ENCODE assay signal across 8 mouse cellular contexts in genomic region chr10:84903742-84904141, GRCm38 (mm10). TPM values are rescaled to one million over a fixed set of nuclear protein-coding genes. Genes with fewer than 3 reads are reported as not detected.
DNase-seq lines count a peak whose midpoint lies in the region; ATAC-seq and TF ChIP-seq lines count a peak whose summit lies in the region.

No protein-coding gene starts in this region.

- H3K27me3 ChIP-seq in heart, embryonic 11.5 days (ENCODE audit: control insufficient read depth, insufficient read depth, low read length): no peaks in the 10 kb centered on the region
- H3K27me3 ChIP-seq in hindbrain, postnatal 0 days (ENCODE audit: insufficient read depth, low read length): no peaks in the 10 kb centered on the region
- no peaks in the 10 kb centered on the region for H3K27me3 ChIP-seq in megakaryocyte, embryonic 14.5 days (replicated peaks)

- no peak overlapping the region for H3K27ac ChIP-seq in heart, embryonic 11.5 days (ENCODE audit: low read depth, low read length)
- H3K27ac ChIP-seq in hindbrain, postnatal 0 days: peak overlapping the region; percentile 51; the same call in 1 of the 2 replicates

- H3K9ac ChIP-seq in heart, embryonic 11.5 days (ENCODE audit: low read depth, low read length): peak overlapping the region; percentile 28; the same call in 1 of the 2 replicates
- 0 out of 2 replicates have a peak overlapping the region, but pooled peaks have one; percentile 13 for H3K9ac ChIP-seq in hindbrain, postnatal 0 days (replicated peaks; ENCODE audit: low read length)

- no peak for ATAC-seq in heart, embryonic 11.5 days (replicated peaks; ENCODE audit: insufficient number of reproducible peaks, low FRiP score, low TSS enrichment)
- peak; percentile 66 for ATAC-seq in CD4-positive, CD25-positive, alpha-beta regulatory T cell, adult 4 months
- peak; percentile 64 for ATAC-seq in hindbrain, postnatal 0 days

- no peaks in the 10 kb centered on the region for H3K9me3 ChIP-seq in heart, embryonic 11.5 days (replicated peaks; ENCODE audit: control insufficient read depth, low read length)
- H3K9me3 ChIP-seq in hindbrain, postnatal 0 days (ENCODE audit: low read length): no peaks in the 10 kb centered on the region
- H3K9me3 ChIP-seq in megakaryocyte, embryonic 14.5 days: no peaks in the 10 kb centered on the region

- peaks cover 18% of the 10 kb centered on the region for H3K4me1 ChIP-seq in heart, embryonic 11.5 days (ENCODE audit: control insufficient read depth, insufficient read depth, low read length)
- H3K4me1 ChIP-seq in hindbrain, postnatal 0 days (ENCODE audit: insufficient read depth, low read length): peaks cover 23% of the 10 kb centered on the region
- H3K4me1 ChIP-seq in megakaryocyte, embryonic 14.5 days: peaks cover 85% of the 10 kb centered on the region

- DNase-seq in heart, postnatal 25 days (ENCODE audit: low spot score): no peak
- DNase-seq in embryo, embryonic 10.5 days (ENCODE audit: low spot score): peak; percentile 56
- peak; percentile 60 for DNase-seq in hindbrain, postnatal 0 days (ENCODE audit: low spot score)
- DNase-seq in thymus, postnatal 4 days: peak; percentile 57
- no peak for DNase-seq in urinary bladder, postnatal 25 days (ENCODE audit: low spot score)

- peak overlapping the region; percentile 50 for H3K4me2 ChIP-seq in heart, embryonic 11.5 days
- peak overlapping the region; percentile 37 for H3K4me2 ChIP-seq in hindbrain, postnatal 0 days (ENCODE audit: low read depth, low read length)

- intact Hi-C loops in heart, postnatal 25 days (cut with DNase I): no loop called here

- WGBS in heart, embryonic 11.5 days (ENCODE audit: insufficient replicate concordance): 1% methylated on average over 5 of the region's 5 CpGs
- 15% methylated on average over 5 of the region's 5 CpGs for WGBS in hindbrain, postnatal 0 days

- H3K4me3 ChIP-seq in heart, embryonic 11.5 days (ENCODE audit: low read depth, low read length): no peak overlapping the region
- no peak overlapping the region for H3K4me3 ChIP-seq in hindbrain, postnatal 0 days (ENCODE audit: low read length)
- peak overlapping the region; percentile 76 for H3K4me3 ChIP-seq in megakaryocyte, embryonic 14.5 days (replicated peaks)

- TF ChIP-seq CTCF in hindbrain, postnatal 0 days (IDR thresholded peaks at IDR 0.05; ENCODE audit: low read depth): no peak

- H3K36me3 ChIP-seq in heart, embryonic 11.5 days (ENCODE audit: control insufficient read depth, insufficient read depth, low read length): no peaks in the 10 kb centered on the region
- H3K36me3 ChIP-seq in hindbrain, postnatal 0 days (ENCODE audit: insufficient read depth, low read length): no peaks in the 10 kb centered on the region
- no peaks in the 10 kb centered on the region for H3K36me3 ChIP-seq in megakaryocyte, embryonic 14.5 days (replicated peaks; ENCODE audit: low read length)

RNA-seq across cellular contexts. Expression of gene Ric8b, which starts 13.7 kb away (rescaled TPM):
- 17.1 and 18.9 TPM in 2 replicates for polyA plus RNA-seq in heart, embryonic 11.5 days (2014; fragmentation: Nextera tagmentation; extraction: Ambion mirVana)
- total RNA-seq in heart, postnatal 25 days (2021): 10 to 100 TPM; 30.1 to 32.3 TPM
- polyA plus RNA-seq in CD4-positive, CD25-positive, alpha-beta regulatory T cell, adult 4 months (2017; shearing (Covaris generic)): 1 to 10 TPM; 6.3 to 7.2 TPM
- 47.6 and 49.6 TPM in 2 replicates for total RNA-seq in hindbrain, postnatal 0 days (2014; rRNA removed)
- polyA plus RNA-seq in hindbrain, postnatal 0 days (2015; fragmentation: Nextera tagmentation; extraction: Ambion mirVana): 30.6 and 33.8 TPM in 2 replicates
- polyA plus RNA-seq in megakaryocyte, embryonic 14.5 days (2012; ENCODE audit: insufficient read depth, low replicate concordance): 2.3 and 2.9 TPM in 2 replicates

Comparison
In these comparisons a context has a peak if more than half of its experiments do, and no peak if none do; other contexts are left out.
1. DNase-seq: peak in embryo, embryonic 10.5 days (single experiment), hindbrain, postnatal 0 days (single experiment) and thymus, postnatal 4 days (single experiment); none in heart, postnatal 25 days (single experiment) and urinary bladder, postnatal 25 days (single experiment).